Mouse (Mus musculus) embryo, embryonic 9.5 days (tissue): Measurements from ENCODE around the gene Gde1.
A peak's percentile ranks its signal among the peaks of the same experiment; 100 is the strongest.

Experiments used
- DNase-seq: peaks from one replicate; pipeline ENCODE4 v3.0.0-alpha.2; 2017; ENCODE audit errors: extremely low spot score

Gene Gde1

DNA sequence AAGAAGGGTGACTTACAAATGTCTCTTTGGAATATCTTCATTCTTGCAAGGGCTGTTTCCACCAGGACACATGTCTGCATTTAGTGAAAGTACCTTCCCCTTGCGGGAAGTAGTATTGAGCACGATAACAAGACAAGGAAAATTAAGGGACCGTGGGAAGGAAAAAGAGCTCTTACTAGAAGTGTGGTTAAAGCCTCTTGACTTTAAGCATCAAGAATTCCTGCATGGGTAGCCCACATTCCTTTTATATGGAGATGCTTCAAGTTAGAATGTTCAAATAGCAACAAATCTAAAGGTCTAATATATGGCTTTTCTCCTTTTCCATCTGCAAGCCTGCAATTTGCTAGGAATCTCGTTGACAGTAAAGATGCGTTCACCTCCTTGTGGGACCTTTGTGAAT, 910 bp upstream of the Gde1 start:
- no peak for DNase-seq

GRCm38 (mm10) chr7:118706051-118706450, 473 bp upstream of the Gde1 start:
- DNase-seq, result no peak

GRCm38 (mm10) chr7:118704001-118704850, 1.4 kb downstream of the Gde1 start:
- DNase-seq, result no peak

DNA sequence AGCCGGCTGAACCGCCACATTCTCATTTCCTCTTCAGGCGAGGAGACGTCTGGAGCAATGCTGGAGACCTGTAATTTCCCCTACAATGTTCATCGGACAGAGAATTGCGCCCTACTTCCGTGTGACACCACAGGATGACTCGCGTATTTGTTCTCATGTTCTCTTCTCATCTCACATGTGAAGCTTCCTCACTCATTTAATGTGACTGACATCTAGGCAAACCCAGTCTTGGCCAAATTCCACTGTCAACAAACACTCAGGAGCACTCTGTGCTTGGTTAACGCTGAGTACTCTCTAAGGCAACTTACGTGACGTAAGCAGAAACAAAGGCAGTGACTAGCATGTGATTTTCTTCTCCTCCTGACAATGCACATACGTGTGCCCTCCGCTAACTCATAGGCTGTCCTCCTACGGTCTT, 2.4 kb downstream of the Gde1 start:
- no peak for DNase-seq

GRCm38 (mm10) chr7:118698882-118699281, 6.7 kb downstream of the Gde1 start:
- DNase-seq, result no peak

DNA sequence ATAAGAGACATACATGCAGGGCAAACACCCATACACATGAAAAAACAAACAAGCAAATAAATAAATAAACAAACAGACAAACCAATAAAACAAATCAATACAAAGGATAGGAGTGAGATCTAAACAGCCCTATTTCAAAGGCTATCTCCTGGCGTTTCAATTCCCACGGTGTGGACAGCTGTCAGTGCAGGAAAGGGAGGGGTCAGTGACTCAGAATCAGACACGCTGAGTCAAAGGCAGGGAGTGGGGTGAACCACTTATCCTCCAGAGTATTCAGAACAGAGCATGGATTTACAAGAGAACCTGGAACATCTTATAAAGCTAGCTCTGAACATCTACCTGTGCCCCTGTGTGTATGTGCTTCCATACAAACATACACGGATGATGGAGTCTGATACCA, 8.4 kb downstream of the Gde1 start:
- DNase-seq, result no peak

DNA sequence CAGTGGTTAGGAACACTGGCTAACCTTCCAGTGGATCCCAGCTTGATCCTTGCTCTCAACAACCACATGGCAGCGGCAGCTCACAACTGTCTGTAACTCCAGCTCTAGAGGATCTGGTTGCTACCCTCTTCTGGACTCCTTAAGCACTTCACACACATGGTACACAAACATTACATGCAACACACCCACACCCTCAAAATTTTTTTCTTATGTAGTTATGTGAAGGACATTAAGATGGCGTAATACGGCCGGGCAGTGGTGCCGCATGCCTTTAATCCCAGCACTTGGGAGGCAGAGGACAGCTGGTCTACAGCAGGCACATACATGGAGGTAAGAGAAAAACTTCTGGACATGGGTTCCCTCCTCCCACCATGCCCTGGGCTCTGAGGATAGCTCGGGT, 9.4 kb downstream of the Gde1 start:
- no peak for DNase-seq

- DNase-seq, result no peak
These were observed 14.3 kb downstream of the Gde1 start for GRCm38 (mm10) chr7:118691287-118691686.

- no peak for DNase-seq
These were observed 16.5 kb downstream of the Gde1 start for GRCm38 (mm10) chr7:118689088-118689487.

DNA sequence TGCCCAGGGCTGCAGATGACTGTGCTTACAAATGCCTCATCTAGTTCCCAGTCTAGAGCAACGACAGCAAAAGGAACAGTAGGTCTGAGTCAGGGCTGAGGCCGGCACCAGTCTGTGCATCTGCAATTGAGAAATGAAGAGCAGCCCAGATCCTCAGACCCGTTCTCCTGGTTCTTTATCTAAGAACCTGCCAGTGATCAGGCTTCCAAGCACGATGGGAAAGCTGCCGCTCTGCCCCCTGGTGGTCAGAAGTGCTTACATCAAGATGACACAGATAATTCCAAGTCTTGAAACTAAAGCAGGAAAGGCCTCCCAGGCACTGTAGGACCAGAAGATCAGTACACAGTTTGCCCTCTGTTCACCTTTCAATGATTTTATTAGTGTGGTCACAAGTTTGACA, 17.4 kb downstream of the Gde1 start:
- DNase-seq, result peak; percentile 75

- DNase-seq, result no peak
These were observed 28.8 kb downstream of the Gde1 start for GRCm38 (mm10) chr7:118676826-118677225.

DNA sequence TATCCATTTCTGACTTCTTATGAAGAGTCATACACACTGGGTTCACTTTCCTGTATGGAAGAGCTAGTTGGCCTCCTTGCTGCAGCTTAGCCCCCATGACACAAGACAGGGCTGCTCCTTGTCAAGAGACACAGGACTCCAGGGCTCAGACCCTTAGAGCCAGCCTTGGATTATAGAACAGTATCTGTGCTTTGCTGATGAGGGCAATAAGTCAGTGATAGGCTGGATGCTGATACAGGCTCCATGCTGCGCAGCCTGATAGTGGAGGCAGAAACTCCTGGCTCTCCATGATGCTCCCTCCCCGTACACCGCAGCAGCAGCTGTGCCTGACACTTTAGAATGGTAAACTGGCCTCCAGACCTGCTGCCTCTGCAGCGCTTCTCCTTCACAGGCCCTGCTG, 35.4 kb downstream of the Gde1 start:
- DNase-seq, result no peak

DNA sequence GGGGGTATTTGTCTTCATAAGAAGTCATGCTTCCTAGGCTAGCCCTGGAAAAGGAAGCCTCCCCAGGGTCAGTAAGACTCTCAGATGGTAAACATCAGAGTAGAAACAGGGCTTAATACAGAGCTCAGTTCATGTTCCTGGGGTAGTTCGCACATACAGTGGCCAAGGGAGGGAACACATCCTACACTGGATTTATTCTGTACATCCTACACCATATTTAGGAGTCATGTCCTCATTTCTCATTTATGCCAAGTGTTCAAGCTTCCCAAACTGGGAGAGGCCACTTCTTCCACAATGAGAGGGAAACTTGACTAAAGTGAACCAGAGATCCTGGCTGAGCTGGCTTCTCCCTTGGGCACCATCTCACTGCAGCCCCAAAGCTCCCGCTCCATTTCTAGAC, 37.8 kb downstream of the Gde1 start:
- no peak for DNase-seq

DNA sequence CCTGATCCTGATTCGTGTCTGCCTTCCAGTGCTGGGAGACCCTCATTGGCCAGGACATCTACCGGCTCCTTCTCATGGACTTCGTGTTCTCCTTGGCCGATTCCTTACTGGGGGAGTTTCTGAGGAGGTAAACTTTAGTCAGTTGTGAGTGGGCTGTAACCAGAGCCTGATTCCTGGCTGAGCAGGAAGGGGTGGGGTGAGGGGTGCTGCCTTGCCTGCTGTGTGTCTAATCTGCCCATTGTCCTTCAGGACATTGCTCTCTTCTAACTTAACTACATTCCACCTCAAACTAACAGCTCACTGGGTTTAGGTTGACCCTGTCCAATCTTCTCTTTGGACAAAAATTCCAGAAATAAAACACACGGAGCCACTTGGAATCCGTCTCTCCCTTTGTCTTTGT, 48.8 kb downstream of the Gde1 start:
- DNase-seq, result no peak

- no peak for DNase-seq
These were observed 52.8 kb downstream of the Gde1 start for GRCm38 (mm10) chr7:118652572-118653295.

DNA sequence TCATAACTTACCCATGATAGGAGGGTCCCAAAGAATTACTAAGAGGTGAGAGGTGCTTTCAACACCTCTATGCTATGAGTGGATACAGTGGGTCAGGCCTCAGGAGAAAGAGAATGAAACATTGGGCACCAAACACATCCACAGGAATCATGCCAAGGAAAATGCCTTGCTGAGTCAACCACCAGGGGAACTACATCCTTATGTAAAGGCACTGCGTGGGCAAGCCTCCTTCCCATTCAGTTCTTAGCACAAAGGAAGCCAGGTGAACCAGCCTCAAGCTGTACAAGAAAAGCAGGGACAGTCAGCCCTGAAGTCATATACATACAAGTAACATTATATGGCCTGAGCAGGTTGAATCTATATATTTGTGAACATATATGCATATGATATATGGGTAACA, 54.7 kb downstream of the Gde1 start:
- DNase-seq, result no peak

GRCm38 (mm10) chr7:118650119-118650518, 55.5 kb downstream of the Gde1 start:
- DNase-seq, result no peak

- DNase-seq, result no peak
These were observed 56.2 kb downstream of the Gde1 start for GRCm38 (mm10) chr7:118649328-118649727.

DNA sequence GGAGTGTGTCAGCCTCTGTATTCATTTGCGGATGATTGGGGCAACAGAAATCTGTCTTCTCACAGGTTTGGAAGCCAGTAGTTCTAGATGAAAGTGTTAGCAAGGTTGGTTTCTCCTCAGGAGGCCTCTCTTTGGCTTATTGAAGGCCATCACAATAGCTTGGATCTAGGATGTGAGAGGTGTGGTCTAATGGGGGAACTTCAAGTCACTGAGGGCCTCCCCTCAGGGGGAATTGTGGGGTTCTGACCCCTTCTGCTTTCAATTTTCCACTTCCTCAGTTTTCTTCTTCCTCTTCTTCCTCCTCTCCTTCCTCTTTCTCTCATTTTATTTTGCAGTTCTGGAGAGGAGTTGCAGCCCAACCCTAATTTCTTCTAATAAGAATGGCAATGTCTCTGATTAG, 59.3 kb downstream of the Gde1 start:
- no peak for DNase-seq
